Mouse (Mus musculus): ENCODE data around the gene Ywhab. TPM values are rescaled to one million over a fixed set of nuclear protein-coding genes. Genes with fewer than 3 reads are reported as not detected.

Gene Ywhab
- polyA plus RNA-seq, 1 experiment = 208 TPM

DNA sequence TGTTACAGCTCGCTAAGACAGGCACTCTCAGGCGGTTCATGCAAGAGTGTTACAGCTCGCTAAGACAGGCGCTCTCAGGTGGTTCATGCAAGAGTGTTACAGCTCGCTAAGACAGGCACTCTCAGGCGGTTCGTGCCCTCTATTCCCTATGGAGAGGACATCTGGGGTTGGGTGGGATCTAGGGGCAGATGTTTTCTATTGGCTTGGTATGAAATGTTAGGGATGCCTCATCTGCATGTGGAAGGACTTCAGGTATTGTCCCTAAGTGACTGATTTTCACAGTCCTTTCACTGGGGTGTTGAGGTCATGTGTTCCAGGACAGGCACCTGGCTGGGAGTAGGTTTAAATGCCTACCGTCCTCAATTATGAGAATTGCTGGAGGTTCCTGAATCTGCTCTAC, 12.8 kb downstream of the Ywhab start:
- Histone ChIP-seq H3K4me3 (ENCODE audit: insufficient read depth, low read length) (no peak overlapping the region), H3K27ac (ENCODE audit: insufficient read depth, low read length) (no peak overlapping the region), H3K4me1 (ENCODE audit: control insufficient read depth, insufficient read depth, low read length) (peaks cover 20% of the 10 kb centered on the region)
- TF ChIP-seq CTCF (IDR thresholded peaks at IDR 0.05; ENCODE audit: borderline replicate concordance, insufficient read depth, low read length) (no peak), POLR2A (IDR thresholded peaks at IDR 0.05; ENCODE audit: low read depth, low read length) (no peak)

DNA sequence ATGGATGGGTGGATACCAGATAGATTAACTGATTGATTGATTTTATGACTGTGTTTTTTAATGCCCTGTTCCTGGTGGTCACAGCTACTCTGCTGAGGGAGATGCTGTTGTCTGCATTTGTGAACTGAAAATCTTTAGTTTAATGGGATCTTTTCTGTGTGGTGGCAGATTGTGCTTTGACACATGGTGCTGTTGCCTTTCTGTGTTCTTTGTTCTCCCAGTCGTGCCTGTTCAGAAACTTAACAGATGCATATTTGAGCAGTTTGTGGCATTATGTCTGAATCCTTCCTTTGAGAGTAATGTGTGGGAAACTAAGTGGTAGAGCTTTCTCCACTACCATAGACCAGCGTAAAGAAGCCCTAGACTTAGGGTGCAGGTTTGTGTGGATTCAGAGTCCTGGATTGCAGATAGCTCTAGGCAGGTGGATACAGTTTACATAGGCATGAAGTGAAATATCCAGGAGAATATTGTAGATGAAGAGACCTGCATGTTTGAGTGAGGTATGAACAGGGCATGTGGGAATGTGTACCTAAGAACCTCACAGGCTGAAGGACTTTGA, 13.3 kb downstream of the Ywhab start:
- no peak for TF ChIP-seq CTCF (IDR thresholded peaks at IDR 0.05; ENCODE audit: borderline replicate concordance, insufficient read depth, low read length)
- TF ChIP-seq POLR2A (IDR thresholded peaks at IDR 0.05; ENCODE audit: low read depth, low read length) = no peak
- no peak overlapping the region for H3K27ac ChIP-seq (ENCODE audit: insufficient read depth, low read length)
- no peak overlapping the region for H3K4me3 ChIP-seq (ENCODE audit: insufficient read depth, low read length)

DNA sequence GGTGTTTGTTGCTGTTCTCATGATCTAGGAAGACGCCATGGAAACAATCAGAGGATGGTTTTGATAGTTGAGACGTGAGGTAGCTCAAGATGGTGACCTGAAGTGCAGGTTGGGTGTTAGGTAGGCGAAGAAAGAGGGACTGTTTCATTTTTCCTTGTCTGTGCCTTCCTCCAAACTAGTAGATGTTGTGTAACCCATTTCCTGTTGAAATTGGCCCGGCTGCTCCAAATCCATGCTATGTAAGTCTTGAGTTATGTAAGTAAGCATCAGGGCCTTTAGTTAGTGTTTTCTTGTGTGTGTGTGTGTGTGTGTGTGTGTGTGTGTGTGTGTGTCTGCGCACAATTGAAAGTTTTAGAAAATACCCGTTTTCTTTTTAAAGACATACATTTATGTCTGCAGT, 14.5 kb downstream of the Ywhab start:
- peak overlapping the region; percentile 28; the same call in 1 of the 2 replicates for H3K27ac ChIP-seq (ENCODE audit: insufficient read depth, low read length)
- TF ChIP-seq POLR2A (IDR thresholded peaks at IDR 0.05; ENCODE audit: low read depth, low read length) = no peak
- TF ChIP-seq CTCF (IDR thresholded peaks at IDR 0.05; ENCODE audit: borderline replicate concordance, insufficient read depth, low read length) = no peak
- H3K4me3 ChIP-seq (ENCODE audit: insufficient read depth, low read length) = no peak overlapping the region
- H3K4me1 ChIP-seq (ENCODE audit: control insufficient read depth, insufficient read depth, low read length) = peaks cover 17% of the 10 kb centered on the region

More for the DNA sequence above, 13.3 kb downstream of the Ywhab start:
- H3K4me1 ChIP-seq (ENCODE audit: control insufficient read depth, insufficient read depth, low read length) = peaks cover 17% of the 10 kb centered on the region

DNA sequence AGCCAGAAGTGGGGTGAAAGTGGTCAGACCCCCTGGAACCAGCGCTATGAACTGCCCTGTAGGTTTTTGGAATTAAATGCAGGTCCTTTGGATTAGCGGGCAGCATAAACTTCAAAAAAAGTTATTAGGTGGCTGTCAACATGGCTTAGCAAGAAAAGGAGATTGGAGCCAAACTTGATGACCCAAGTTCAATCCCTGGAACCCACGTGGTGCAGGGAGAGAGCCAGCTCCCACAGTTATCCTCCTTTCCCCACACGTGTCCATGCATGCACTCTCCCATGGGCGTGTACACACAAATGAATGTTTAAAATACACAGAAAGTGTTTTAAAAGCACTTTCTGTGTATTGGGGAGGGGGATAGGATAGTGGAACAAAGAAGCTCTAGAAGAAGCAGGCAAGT, 15.7 kb downstream of the Ywhab start:
- peaks cover 17% of the 10 kb centered on the region for H3K4me1 ChIP-seq (ENCODE audit: control insufficient read depth, insufficient read depth, low read length)
- no peak overlapping the region for H3K27ac ChIP-seq (ENCODE audit: insufficient read depth, low read length)
- H3K4me3 ChIP-seq (ENCODE audit: insufficient read depth, low read length) = no peak overlapping the region
- TF ChIP-seq POLR2A (IDR thresholded peaks at IDR 0.05; ENCODE audit: low read depth, low read length) = no peak
- no peak for TF ChIP-seq CTCF (IDR thresholded peaks at IDR 0.05; ENCODE audit: borderline replicate concordance, insufficient read depth, low read length)

DNA sequence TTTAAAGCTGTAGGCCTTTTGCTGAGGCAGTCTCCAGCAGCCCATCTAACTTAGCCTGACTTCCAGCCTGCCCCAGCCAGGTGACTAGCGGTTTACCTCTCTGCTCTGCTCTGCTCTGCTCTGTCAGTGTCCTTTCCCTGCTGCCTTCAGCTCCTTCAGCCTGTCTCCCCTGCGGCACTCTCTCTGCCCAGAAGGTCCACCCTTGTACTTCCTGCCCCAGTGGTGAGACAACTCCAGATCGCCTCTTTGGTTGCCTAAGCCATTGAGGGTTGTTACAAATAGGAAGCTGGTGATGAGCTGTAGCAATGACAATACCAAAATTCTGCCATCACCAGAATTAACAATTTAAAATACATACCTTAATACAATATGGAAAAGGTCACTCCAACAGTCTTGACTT, 16.2 kb downstream of the Ywhab start:
- H3K27ac ChIP-seq (ENCODE audit: insufficient read depth, low read length) = no peak overlapping the region
- no peak for TF ChIP-seq POLR2A (IDR thresholded peaks at IDR 0.05; ENCODE audit: low read depth, low read length)
- TF ChIP-seq CTCF (IDR thresholded peaks at IDR 0.05; ENCODE audit: borderline replicate concordance, insufficient read depth, low read length) = no peak
- no peak overlapping the region for H3K4me3 ChIP-seq (ENCODE audit: insufficient read depth, low read length)
- H3K4me1 ChIP-seq (ENCODE audit: control insufficient read depth, insufficient read depth, low read length) = peaks cover 15% of the 10 kb centered on the region

DNA sequence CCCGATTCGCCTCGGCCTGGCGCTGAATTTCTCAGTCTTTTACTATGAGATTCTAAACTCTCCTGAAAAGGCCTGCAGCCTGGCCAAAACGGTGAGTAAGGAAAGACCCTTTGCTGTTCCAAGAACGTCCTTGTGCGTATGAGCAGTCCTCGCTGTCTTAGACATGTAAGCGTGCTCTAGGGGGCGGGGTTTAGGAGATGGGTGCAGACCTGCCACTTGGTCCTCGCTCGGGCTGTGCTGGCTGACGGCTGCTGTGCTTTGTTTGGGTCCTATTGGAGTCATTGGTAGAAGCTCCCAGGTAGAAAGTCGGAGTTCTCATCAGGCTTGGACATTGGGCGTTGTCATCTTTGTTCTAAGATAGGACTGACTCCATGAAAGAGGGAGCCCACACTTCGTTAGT, 20.5 kb downstream of the Ywhab start:
- Histone ChIP-seq H3K4me3 (ENCODE audit: insufficient read depth, low read length) (no peak overlapping the region), H3K4me1 (ENCODE audit: control insufficient read depth, insufficient read depth, low read length) (no peaks in the 10 kb centered on the region), H3K27ac (ENCODE audit: insufficient read depth, low read length) (no peak overlapping the region)
- TF ChIP-seq POLR2A (IDR thresholded peaks at IDR 0.05; ENCODE audit: low read depth, low read length) (no peak), CTCF (IDR thresholded peaks at IDR 0.05; ENCODE audit: borderline replicate concordance, insufficient read depth, low read length) (no peak)

DNA sequence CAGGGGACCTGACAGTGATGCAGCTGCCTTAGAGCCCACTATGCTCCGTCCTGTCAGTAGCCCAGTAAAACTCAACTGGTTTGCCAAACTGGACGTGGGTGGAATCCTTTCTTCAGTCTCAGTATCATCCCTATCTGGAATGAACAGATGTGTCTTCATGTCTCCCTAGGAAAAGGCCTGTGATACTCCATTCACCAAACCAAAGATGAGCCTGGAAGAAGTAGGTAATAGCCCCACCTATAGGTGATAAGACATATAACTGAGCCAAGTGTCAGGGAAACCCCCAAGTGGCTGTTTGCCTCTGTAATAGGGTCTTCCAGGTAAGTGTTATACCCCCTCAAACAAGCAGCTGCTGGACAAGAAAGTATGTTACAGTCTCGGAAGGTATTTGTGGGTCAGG, 24.1 kb downstream of the Ywhab start:
- H3K4me3 ChIP-seq (ENCODE audit: insufficient read depth, low read length) = no peak overlapping the region
- no peak for TF ChIP-seq POLR2A (IDR thresholded peaks at IDR 0.05; ENCODE audit: low read depth, low read length)
- TF ChIP-seq CTCF (IDR thresholded peaks at IDR 0.05; ENCODE audit: borderline replicate concordance, insufficient read depth, low read length) = no peak
- no peaks in the 10 kb centered on the region for H3K4me1 ChIP-seq (ENCODE audit: control insufficient read depth, insufficient read depth, low read length)
- no peak overlapping the region for H3K27ac ChIP-seq (ENCODE audit: insufficient read depth, low read length)

DNA sequence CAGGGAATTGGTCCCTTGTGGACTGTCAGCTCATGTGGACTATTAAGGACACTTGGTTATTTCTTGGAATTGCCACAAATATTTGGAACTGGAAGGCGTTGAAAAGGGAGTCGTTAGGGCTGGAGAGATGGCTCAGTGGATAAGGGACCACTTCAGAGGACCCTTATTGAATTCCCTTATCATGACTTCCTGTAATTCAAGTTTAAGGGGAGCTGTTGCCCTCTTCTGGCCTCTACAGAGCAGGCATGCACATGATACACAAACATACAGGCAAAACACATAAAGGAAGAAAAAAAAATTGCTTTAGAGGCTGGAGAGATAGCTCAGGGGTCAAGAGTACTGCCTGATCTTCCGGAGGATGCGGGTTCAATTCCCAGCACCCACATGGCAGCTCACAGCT, 25.2 kb downstream of the Ywhab start:
- no peaks in the 10 kb centered on the region for H3K4me1 ChIP-seq (ENCODE audit: control insufficient read depth, insufficient read depth, low read length)
- no peak overlapping the region for H3K27ac ChIP-seq (ENCODE audit: insufficient read depth, low read length)
- no peak overlapping the region for H3K4me3 ChIP-seq (ENCODE audit: insufficient read depth, low read length)
- TF ChIP-seq POLR2A (IDR thresholded peaks at IDR 0.05; ENCODE audit: low read depth, low read length) = no peak
- TF ChIP-seq CTCF (IDR thresholded peaks at IDR 0.05; ENCODE audit: borderline replicate concordance, insufficient read depth, low read length) = no peak

DNA sequence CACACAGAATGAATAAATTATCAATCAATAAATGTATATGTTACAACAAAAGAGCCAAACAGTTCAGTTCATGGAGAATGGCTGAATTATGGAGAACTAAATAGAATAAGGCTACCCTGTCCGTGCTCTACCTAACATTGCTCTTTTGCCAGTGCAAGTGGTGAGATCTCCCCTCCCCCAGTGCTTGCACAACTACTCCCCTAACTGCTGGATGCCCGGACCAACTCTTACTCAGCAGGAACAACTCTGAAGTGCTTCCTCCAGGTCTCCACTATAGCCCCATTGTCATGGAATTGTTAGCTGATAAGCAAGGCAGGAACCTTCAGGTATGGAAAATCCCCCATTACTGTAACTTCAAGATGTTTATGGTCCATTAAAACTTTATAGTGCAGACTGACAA, 27.3 kb downstream of the Ywhab start:
- TF ChIP-seq CTCF (IDR thresholded peaks at IDR 0.05; ENCODE audit: borderline replicate concordance, insufficient read depth, low read length) (no peak), POLR2A (IDR thresholded peaks at IDR 0.05; ENCODE audit: low read depth, low read length) (no peak)
- Histone ChIP-seq H3K4me1 (ENCODE audit: control insufficient read depth, insufficient read depth, low read length) (no peaks in the 10 kb centered on the region), H3K27ac (ENCODE audit: insufficient read depth, low read length) (no peak overlapping the region), H3K4me3 (ENCODE audit: insufficient read depth, low read length) (no peak overlapping the region)

DNA sequence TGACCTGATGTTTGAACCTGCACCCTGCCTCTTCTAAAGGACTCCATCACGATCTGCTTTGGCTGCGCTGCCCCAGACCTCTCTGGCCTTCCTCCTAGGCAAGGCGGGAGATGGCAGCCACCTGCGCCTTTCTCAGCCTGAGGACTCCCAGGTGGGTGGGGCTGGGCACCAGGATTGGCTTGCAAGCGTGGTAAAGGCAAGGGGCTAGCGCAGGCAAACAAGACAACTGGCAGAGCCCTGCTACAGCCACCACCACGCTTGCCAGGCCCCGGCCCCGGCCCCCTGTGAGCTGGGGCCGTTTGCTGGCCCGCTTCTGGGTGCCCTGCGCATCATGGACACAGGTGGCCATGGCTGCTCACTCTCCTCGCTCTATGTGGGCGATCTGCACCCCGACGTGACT, 30.4 kb downstream of the Ywhab start, which contains the start of gene Pabpc1l:
Gene Pabpc1l (plus strand): TSS at position 301 of the 400 bp plus-strand sequence.
- H3K27ac ChIP-seq (ENCODE audit: insufficient read depth, low read length) = no peak within 1 kb of the TSS
- no peak for TF ChIP-seq POLR2A (IDR thresholded peaks at IDR 0.05; ENCODE audit: low read depth, low read length)
- no peak for TF ChIP-seq CTCF (IDR thresholded peaks at IDR 0.05; ENCODE audit: borderline replicate concordance, insufficient read depth, low read length)

More for the DNA sequence above, 30.4 kb downstream of the Ywhab start, which contains the start of gene Pabpc1l:
- Histone ChIP-seq H3K4me1 (ENCODE audit: control insufficient read depth, insufficient read depth, low read length) (no peaks in the 10 kb centered on the region), H3K4me3 (ENCODE audit: insufficient read depth, low read length) (no peak within 1 kb of the TSS)
